Mouse (Mus musculus): ENCODE data around the gene Olfr205. TPM values are rescaled to one million over a fixed set of nuclear protein-coding genes. Genes with fewer than 3 reads are reported as not detected.
"Not testable (repeated sequence)": the region's sequence is repeated elsewhere in the genome, so short reads cannot be mapped to it uniquely, and the experiment has no call there.

The Olfr205 gene
- total RNA-seq (2021) = not detected
- long read RNA-seq, experiment 1 = 0 reads
- long read RNA-seq, experiment 2 = 0 reads

GRCm38 (mm10) chr16:59331038-59331437, at the start of gene Olfr205:
Gene Olfr205 (minus strand): TSS chr16:59331138.
- DNase-seq (ENCODE audit: low spot score in 2 of 2) = no peak

- no peak for DNase-seq (ENCODE audit: low spot score in 2 of 2)
These were observed 33.0 kb upstream of the Olfr205 start, which contains the start of gene Olfr209 for GRCm38 (mm10) chr16:59363893-59364292. Gene Olfr209 (minus strand): TSS chr16:59363993.

GRCm38 (mm10) chr16:59349146-59349545, 18.2 kb upstream of the Olfr205 start, which contains the start of gene Olfr206:
Gene Olfr206 (minus strand): TSS chr16:59349246.
- DNase-seq (ENCODE audit: low spot score in 2 of 2) = no peak

GRCm38 (mm10) chr16:59323262-59323661, 7.7 kb downstream of the Olfr205 start:
- not testable (repeated sequence) for DNase-seq (ENCODE audit: low spot score in 2 of 2)

GRCm38 (mm10) chr16:59318148-59318547, 12.8 kb downstream of the Olfr205 start, which contains the start of gene Olfr204:
Gene Olfr204 (minus strand): TSS chr16:59318248.
- DNase-seq (ENCODE audit: low spot score in 2 of 2) = no peak

- DNase-seq (ENCODE audit: low spot score in 2 of 2) = no peak
These were observed 32.4 kb downstream of the Olfr205 start, which contains the start of gene Olfr203 for GRCm38 (mm10) chr16:59298581-59298980. Gene Olfr203 (plus strand): TSS chr16:59298881.

- DNase-seq (ENCODE audit: low spot score in 2 of 2) = not testable (repeated sequence)
These were observed 43.4 kb downstream of the Olfr205 start for GRCm38 (mm10) chr16:59287576-59287975.

- no peak for DNase-seq (ENCODE audit: low spot score in 2 of 2)
These were observed 44.2 kb downstream of the Olfr205 start, which contains the start of gene Olfr202 for GRCm38 (mm10) chr16:59286693-59287092. Gene Olfr202 (minus strand): TSS chr16:59286793.

GRCm38 (mm10) chr16:59283476-59283875, 47.5 kb downstream of the Olfr205 start:
- DNase-seq (ENCODE audit: low spot score in 2 of 2) = no peak

- DNase-seq (ENCODE audit: low spot score in 2 of 2) = no peak
These were observed 50.4 kb downstream of the Olfr205 start for GRCm38 (mm10) chr16:59280542-59280941.

Other genes with a start within 250 kb of the Olfr205 start
- gene Olfr191, start 241.3 kb downstream of the Olfr205 start, total RNA-seq (2021) = not detected
- gene Olfr193, start 219.3 kb downstream of the Olfr205 start, total RNA-seq (2021) = not detected
- not detected for gene Olfr194, start 210.1 kb downstream of the Olfr205 start, total RNA-seq (2021)
- not detected for gene Olfr195, start 184.1 kb downstream of the Olfr205 start, total RNA-seq (2021)
- not detected for gene Olfr196, start 160.7 kb downstream of the Olfr205 start, total RNA-seq (2021)
- gene Olfr198, start 127.6 kb downstream of the Olfr205 start, total RNA-seq (2021) = not detected
- not detected for gene Olfr199, start 111.4 kb downstream of the Olfr205 start, total RNA-seq (2021)
- not detected for gene Olfr201, start 58.5 kb downstream of the Olfr205 start, total RNA-seq (2021)
- gene Olfr202, start 44.3 kb downstream of the Olfr205 start, total RNA-seq (2021) = not detected
- gene Olfr203, start 32.3 kb downstream of the Olfr205 start, total RNA-seq (2021) = not detected
- not detected for gene Olfr204, start 12.9 kb downstream of the Olfr205 start, total RNA-seq (2021)
- not detected for gene Olfr206, start 18.1 kb upstream of the Olfr205 start, total RNA-seq (2021)
- not detected for gene Olfr209, start 32.9 kb upstream of the Olfr205 start, total RNA-seq (2021)
- not detected for gene Gabrr3, start 76.2 kb upstream of the Olfr205 start, total RNA-seq (2021)
- gene Riox2, start 140.6 kb upstream of the Olfr205 start, total RNA-seq (2021) = 10 to 100 TPM; 10.3 to 10.8 TPM

Measured in gastrocnemius, postnatal 4 days (tissue).